Mouse (Mus musculus): ENCODE measurements around the gene Rpl19. TPM values are rescaled to one million over a fixed set of nuclear protein-coding genes. Genes with fewer than 3 reads are reported as not detected.

Rpl19 gene
- polyA plus RNA-seq, 1 experiment from 2014 or later: 1,244 TPM

DNA sequence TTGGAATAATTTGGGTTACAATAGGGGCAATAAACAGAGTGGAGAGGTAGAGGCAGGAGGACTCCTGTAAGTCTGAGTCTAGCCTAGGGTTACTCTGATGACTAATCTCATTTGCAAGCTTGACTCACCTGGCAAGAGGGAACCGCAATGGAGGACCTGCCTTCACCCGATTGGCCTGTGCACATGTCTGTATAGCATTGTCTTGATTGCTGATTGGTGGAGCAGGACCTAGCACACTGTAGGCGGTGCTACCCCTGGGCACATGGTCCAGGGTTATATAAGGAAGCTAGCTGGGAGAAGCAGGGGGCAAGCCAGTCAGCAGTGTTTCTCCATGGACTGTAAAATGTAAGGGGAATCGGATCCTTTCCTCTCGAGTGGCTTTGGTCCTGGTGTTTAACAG lies 31.5 kb downstream of the Rpl19 start:
- H3K9me3 ChIP-seq (ENCODE audit: control insufficient read depth, low read length): no peaks in the 10 kb centered on the region
- peaks cover 1% of the 10 kb centered on the region; the same call in 1 of the 2 replicates for H3K4me1 ChIP-seq (ENCODE audit: control insufficient read depth, insufficient read depth, low read length)
- no peak overlapping the region for H3K27ac ChIP-seq (replicated peaks; ENCODE audit: low read depth, low read length)
- ATAC-seq (ENCODE audit: insufficient number of reproducible peaks, low FRiP score, low TSS enrichment, low read depth) (no peak), DNase-seq (ENCODE audit: low spot score) (no peak)
- WGBS: 81% methylated on average over 5 of the region's 5 CpGs
- H3K9ac ChIP-seq (ENCODE audit: low read length): no peak overlapping the region
- no peak overlapping the region for H3K4me2 ChIP-seq (ENCODE audit: low read depth, severe bottlenecking)
- no peak overlapping the region for H3K4me3 ChIP-seq (ENCODE audit: low read depth, low read length)
- H3K36me3 ChIP-seq (ENCODE audit: control insufficient read depth, insufficient read depth, low read length): no peaks in the 10 kb centered on the region
- peaks cover 1% of the 10 kb centered on the region for H3K27me3 ChIP-seq (ENCODE audit: control insufficient read depth, insufficient read depth, low read length)

DNA sequence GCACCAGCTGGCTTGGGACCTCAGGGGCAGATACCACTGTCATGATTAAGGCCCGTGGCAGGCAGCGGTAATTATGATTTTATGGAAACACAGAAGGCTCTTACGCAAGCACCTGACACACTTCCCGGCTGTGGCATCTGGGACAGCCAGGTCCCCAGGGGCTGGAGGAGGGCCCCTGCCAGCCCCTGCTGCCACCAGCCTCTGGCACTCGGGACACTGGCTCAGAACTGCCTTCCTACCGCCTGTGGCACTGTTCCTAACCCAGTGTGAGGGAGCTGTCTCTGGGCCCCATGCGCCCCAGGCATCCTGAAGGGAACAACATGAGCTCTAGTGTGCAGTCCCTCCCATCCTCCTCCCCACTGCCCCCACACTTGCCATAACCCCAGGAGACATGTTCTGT lies 33.2 kb downstream of the Rpl19 start:
- H3K4me3 ChIP-seq (ENCODE audit: low read depth, low read length): no peak overlapping the region
- H3K9me3 ChIP-seq (ENCODE audit: control insufficient read depth, low read length): no peaks in the 10 kb centered on the region
- WGBS: 72% methylated on average over 7 of the region's 7 CpGs
- H3K27ac ChIP-seq (replicated peaks; ENCODE audit: low read depth, low read length): no peak overlapping the region
- H3K4me1 ChIP-seq (ENCODE audit: control insufficient read depth, insufficient read depth, low read length): no peaks in the 10 kb centered on the region
- H3K9ac ChIP-seq (ENCODE audit: low read length): no peak overlapping the region
- no peaks in the 10 kb centered on the region for H3K27me3 ChIP-seq (ENCODE audit: control insufficient read depth, insufficient read depth, low read length)
- no peaks in the 10 kb centered on the region for H3K36me3 ChIP-seq (ENCODE audit: control insufficient read depth, insufficient read depth, low read length)
- ATAC-seq (ENCODE audit: insufficient number of reproducible peaks, low FRiP score, low TSS enrichment, low read depth) (no peak), DNase-seq (ENCODE audit: low spot score) (no peak)
- H3K4me2 ChIP-seq (ENCODE audit: low read depth, severe bottlenecking): no peak overlapping the region

DNA sequence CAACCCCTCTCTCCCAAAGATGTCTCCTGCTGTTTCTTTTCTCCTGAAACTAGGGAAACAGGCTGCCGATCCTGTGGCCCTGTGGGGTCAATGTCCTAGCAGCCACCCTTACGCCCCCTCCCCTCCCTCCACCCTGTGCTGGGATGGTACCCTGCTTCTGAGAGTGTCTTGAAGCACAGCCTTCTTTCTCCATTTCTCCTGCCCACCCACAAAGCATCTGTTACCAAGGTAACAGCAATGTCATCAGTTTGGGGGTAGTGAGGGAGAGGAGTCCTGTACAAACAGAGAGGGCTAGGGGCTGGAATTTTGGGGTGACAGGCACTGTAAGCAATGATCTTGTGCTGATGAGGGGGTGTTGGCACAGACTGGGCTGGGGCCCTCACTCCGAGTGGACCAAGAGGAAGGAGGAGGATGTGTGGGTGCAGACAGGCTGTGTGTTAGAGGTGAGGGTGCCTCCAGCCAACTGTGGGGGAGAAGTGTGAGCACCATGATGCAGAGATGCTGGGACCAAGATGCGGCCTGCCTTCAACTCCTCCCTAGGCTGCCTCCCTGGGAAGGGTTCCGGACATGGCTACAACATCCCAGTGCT lies 33.7 kb downstream of the Rpl19 start:
- Histone ChIP-seq H3K27me3 (ENCODE audit: control insufficient read depth, insufficient read depth, low read length) (no peaks in the 10 kb centered on the region), H3K9me3 (ENCODE audit: control insufficient read depth, low read length) (no peaks in the 10 kb centered on the region), H3K27ac (replicated peaks; ENCODE audit: low read depth, low read length) (no peak overlapping the region), H3K4me1 (ENCODE audit: control insufficient read depth, insufficient read depth, low read length) (no peaks in the 10 kb centered on the region), H3K36me3 (ENCODE audit: control insufficient read depth, insufficient read depth, low read length) (no peaks in the 10 kb centered on the region), H3K9ac (ENCODE audit: low read length) (no peak overlapping the region), H3K4me2 (ENCODE audit: low read depth, severe bottlenecking) (no peak overlapping the region), H3K4me3 (ENCODE audit: low read depth, low read length) (no peak overlapping the region)
- WGBS: 69% methylated on average over 5 of the region's 5 CpGs
- ATAC-seq (ENCODE audit: insufficient number of reproducible peaks, low FRiP score, low TSS enrichment, low read depth) (no peak), DNase-seq (ENCODE audit: low spot score) (no peak)

DNA sequence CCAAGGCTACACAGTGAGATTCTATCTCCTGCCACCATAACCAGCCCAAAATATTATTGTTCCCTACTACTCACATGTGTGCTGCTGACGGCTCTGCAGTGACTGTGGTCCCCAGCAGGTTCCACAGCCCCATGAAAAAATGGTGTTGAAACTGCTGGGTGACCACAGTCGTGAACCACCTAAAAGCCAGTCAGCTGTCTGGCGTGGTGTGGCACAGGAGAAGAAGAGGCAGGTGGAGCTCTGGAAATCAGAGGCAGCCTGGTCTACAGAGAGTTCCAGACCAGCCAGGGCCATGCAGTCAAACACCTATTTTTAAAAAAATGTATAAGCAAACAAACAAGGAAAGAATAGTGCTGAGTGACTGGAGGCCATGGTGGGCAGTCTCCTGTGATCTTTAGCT lies 34.9 kb downstream of the Rpl19 start:
- Histone ChIP-seq H3K4me2 (ENCODE audit: low read depth, severe bottlenecking) (no peak overlapping the region), H3K27ac (replicated peaks; ENCODE audit: low read depth, low read length) (no peak overlapping the region), H3K36me3 (ENCODE audit: control insufficient read depth, insufficient read depth, low read length) (no peaks in the 10 kb centered on the region), H3K27me3 (ENCODE audit: control insufficient read depth, insufficient read depth, low read length) (no peaks in the 10 kb centered on the region), H3K9ac (ENCODE audit: low read length) (no peak overlapping the region), H3K4me3 (ENCODE audit: low read depth, low read length) (no peak overlapping the region), H3K9me3 (ENCODE audit: control insufficient read depth, low read length) (no peaks in the 10 kb centered on the region), H3K4me1 (ENCODE audit: control insufficient read depth, insufficient read depth, low read length) (no peaks in the 10 kb centered on the region)
- no peak for DNase-seq (ENCODE audit: low spot score)
- no peak for ATAC-seq (ENCODE audit: insufficient number of reproducible peaks, low FRiP score, low TSS enrichment, low read depth)
- WGBS: 79% methylated on average over 3 of the region's 3 CpGs

DNA sequence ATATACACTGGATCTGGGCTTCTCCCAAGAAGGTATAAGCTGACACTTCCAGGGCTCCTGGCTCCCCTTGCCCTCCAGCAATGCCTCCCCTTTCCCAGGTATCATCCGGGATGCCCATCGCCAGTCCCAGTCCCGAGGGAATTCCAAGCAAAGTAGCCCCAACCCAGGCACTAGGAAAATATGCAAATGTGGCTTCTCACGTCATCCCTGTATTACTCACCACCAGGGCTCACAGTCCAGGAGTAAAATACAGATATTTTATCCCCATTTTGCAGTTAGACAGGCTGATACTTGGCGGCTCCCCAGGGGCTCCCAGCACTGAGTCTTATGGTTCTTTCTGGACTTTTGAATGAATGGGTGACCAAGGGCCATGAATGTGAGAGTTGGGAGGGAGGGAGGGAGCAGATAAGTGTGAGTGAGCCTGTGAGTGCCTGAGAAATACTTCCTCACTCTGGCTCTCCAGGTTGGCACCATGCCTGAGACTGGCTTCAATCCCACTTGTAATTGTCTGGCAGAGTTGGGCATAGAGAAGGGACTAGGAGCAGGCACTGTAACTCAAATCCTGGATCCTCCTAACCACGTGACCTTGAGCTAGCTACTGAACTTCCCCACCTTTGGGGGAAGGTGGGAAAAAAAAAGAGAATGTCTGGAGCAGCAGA lies 35.5 kb downstream of the Rpl19 start:
- no peak overlapping the region for H3K9ac ChIP-seq (ENCODE audit: low read length)
- no peak overlapping the region for H3K27ac ChIP-seq (replicated peaks; ENCODE audit: low read depth, low read length)
- H3K27me3 ChIP-seq (ENCODE audit: control insufficient read depth, insufficient read depth, low read length): no peaks in the 10 kb centered on the region
- H3K36me3 ChIP-seq (ENCODE audit: control insufficient read depth, insufficient read depth, low read length): no peaks in the 10 kb centered on the region
- 61% methylated on average over 6 of the region's 6 CpGs for WGBS
- no peak overlapping the region for H3K4me2 ChIP-seq (ENCODE audit: low read depth, severe bottlenecking)
- no peaks in the 10 kb centered on the region for H3K9me3 ChIP-seq (ENCODE audit: control insufficient read depth, low read length)
- no peak for ATAC-seq (ENCODE audit: insufficient number of reproducible peaks, low FRiP score, low TSS enrichment, low read depth)
- DNase-seq (ENCODE audit: low spot score): no peak
- no peaks in the 10 kb centered on the region for H3K4me1 ChIP-seq (ENCODE audit: control insufficient read depth, insufficient read depth, low read length)
- no peak overlapping the region for H3K4me3 ChIP-seq (ENCODE audit: low read depth, low read length)

DNA sequence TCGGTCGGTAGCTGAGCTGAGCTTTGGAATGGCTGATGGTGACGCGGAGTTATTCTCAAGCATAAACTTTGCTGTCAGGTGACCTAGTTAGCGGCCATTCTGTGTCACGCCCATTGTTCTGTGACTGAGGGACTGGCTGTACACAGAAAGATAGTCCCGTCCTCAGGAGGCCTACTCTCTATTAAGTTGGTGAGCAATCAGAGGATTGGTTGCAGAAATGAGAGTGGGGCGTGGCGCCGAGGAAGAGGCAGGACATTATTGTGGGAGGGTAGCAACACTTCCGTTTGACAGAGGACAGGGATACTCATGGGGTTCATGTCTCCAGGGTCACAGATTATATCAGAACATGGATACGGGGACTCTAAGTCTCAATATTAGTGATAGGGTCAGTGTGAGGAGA lies 39.7 kb downstream of the Rpl19 start:
- no peaks in the 10 kb centered on the region for H3K4me1 ChIP-seq (ENCODE audit: control insufficient read depth, insufficient read depth, low read length)
- ATAC-seq (ENCODE audit: insufficient number of reproducible peaks, low FRiP score, low TSS enrichment, low read depth) (no peak), DNase-seq (ENCODE audit: low spot score) (no peak)
- H3K4me2 ChIP-seq (ENCODE audit: low read depth, severe bottlenecking): no peak overlapping the region
- H3K36me3 ChIP-seq (ENCODE audit: control insufficient read depth, insufficient read depth, low read length): no peaks in the 10 kb centered on the region
- 93% methylated on average over 12 of the region's 12 CpGs for WGBS
- H3K9ac ChIP-seq (ENCODE audit: low read length): no peak overlapping the region
- no peaks in the 10 kb centered on the region for H3K27me3 ChIP-seq (ENCODE audit: control insufficient read depth, insufficient read depth, low read length)
- no peaks in the 10 kb centered on the region for H3K9me3 ChIP-seq (ENCODE audit: control insufficient read depth, low read length)
- no peak overlapping the region for H3K27ac ChIP-seq (replicated peaks; ENCODE audit: low read depth, low read length)
- no peak overlapping the region for H3K4me3 ChIP-seq (ENCODE audit: low read depth, low read length)

DNA sequence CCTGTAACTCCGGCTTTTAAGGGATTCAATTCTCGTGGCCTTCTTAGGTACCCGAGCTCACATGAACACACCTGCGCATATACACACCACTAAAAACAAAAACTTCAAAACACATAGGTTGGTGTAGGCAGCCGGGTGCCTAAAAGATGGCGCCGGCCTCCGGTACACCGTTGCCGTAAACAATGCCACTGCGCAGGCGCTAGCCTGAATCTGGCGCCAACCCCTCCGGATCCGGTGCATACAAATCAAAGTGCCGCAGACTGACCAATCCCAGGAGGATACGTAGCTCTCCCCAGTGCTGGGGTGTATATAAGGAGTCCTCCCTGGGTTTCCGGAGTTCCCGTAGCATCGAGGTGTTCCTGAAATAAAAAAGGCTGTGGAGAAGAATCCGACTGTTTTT lies 40.7 kb downstream of the Rpl19 start:
- ATAC-seq (ENCODE audit: insufficient number of reproducible peaks, low FRiP score, low TSS enrichment, low read depth): no peak
- H3K9me3 ChIP-seq (ENCODE audit: control insufficient read depth, low read length): no peaks in the 10 kb centered on the region
- DNase-seq (ENCODE audit: low spot score): no peak
- no peaks in the 10 kb centered on the region for H3K36me3 ChIP-seq (ENCODE audit: control insufficient read depth, insufficient read depth, low read length)
- 95% methylated on average over 21 of the region's 21 CpGs for WGBS
- H3K4me2 ChIP-seq (ENCODE audit: low read depth, severe bottlenecking): no peak overlapping the region
- no peaks in the 10 kb centered on the region for H3K4me1 ChIP-seq (ENCODE audit: control insufficient read depth, insufficient read depth, low read length)
- H3K4me3 ChIP-seq (ENCODE audit: low read depth, low read length): no peak overlapping the region
- no peak overlapping the region for H3K27ac ChIP-seq (replicated peaks; ENCODE audit: low read depth, low read length)
- no peak overlapping the region for H3K9ac ChIP-seq (ENCODE audit: low read length)
- no peaks in the 10 kb centered on the region for H3K27me3 ChIP-seq (ENCODE audit: control insufficient read depth, insufficient read depth, low read length)

DNA sequence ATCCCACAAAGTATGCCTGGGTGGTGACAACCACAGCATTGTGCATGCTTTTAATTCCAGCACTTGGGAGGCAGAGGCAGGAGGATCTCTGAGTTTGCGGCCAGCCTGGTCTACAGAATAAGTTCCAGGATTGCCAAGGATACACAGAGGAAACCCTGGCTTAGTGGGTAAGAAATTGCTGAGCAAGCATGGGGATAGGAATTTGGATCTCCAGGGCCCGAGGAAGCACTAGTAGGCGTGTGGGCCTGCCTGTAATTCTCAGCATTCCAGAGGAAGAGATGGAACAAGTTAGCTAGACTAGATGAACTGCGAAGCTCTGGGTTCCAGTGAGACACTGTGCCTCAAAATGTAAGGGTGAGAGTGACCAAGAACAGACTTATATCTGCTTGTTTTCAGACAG lies 46.9 kb downstream of the Rpl19 start:
- Histone ChIP-seq H3K4me3 (ENCODE audit: low read depth, low read length) (no peak overlapping the region), H3K4me2 (ENCODE audit: low read depth, severe bottlenecking) (no peak overlapping the region), H3K9ac (ENCODE audit: low read length) (no peak overlapping the region), H3K36me3 (ENCODE audit: control insufficient read depth, insufficient read depth, low read length) (no peaks in the 10 kb centered on the region), H3K27me3 (ENCODE audit: control insufficient read depth, insufficient read depth, low read length) (no peaks in the 10 kb centered on the region), H3K27ac (replicated peaks; ENCODE audit: low read depth, low read length) (no peak overlapping the region), H3K4me1 (ENCODE audit: control insufficient read depth, insufficient read depth, low read length) (no peaks in the 10 kb centered on the region), H3K9me3 (ENCODE audit: control insufficient read depth, low read length) (no peaks in the 10 kb centered on the region)
- ATAC-seq (ENCODE audit: insufficient number of reproducible peaks, low FRiP score, low TSS enrichment, low read depth): no peak
- 84% methylated on average over 4 of the region's 4 CpGs for WGBS
- no peak for DNase-seq (ENCODE audit: low spot score)

Data from limb, embryonic 11.5 days (tissue).